Mouse (Mus musculus) midbrain, embryonic 10.5 days (tissue): ENCODE measurements around the gene Tubg2. TPM values are rescaled to one million over a fixed set of nuclear protein-coding genes. Genes with fewer than 3 reads are reported as not detected.
A peak's percentile ranks its signal among the peaks of the same experiment; 100 is the strongest.

Source experiments
- DNase-seq: peaks from one replicate; pipeline ENCODE4 v3.0.0-alpha.2; 2017; ENCODE audit warnings: low spot score
- H3K27ac ChIP-seq: fragments of 300-500 bp; sonication (generic); replicated peaks from 2 replicates; pipeline ENCODE4 v1.5.1; 2016; ENCODE audit warnings: mild to moderate bottlenecking
- H3K27me3 ChIP-seq: fragments of 300-500 bp; sonication (generic); 2 replicates; pipeline ENCODE4 v1.6.1; 2016; ENCODE audit warnings: low read depth, mild to moderate bottlenecking; ENCODE audit not compliant: poor library complexity, severe bottlenecking
- H3K36me3 ChIP-seq: fragments of 300-500 bp; sonication (generic); 2 replicates; pipeline ENCODE4 v1.6.1; 2016; ENCODE audit warnings: mild to moderate bottlenecking, moderate library complexity
- H3K4me1 ChIP-seq: fragments of 300-500 bp; sonication (generic); 2 replicates; pipeline ENCODE4 v1.6.1; 2016
- H3K4me3 ChIP-seq: fragments of 300-500 bp; sonication (generic); 2 replicates; pipeline ENCODE4 v1.5.1; 2016; ENCODE audit warnings: mild to moderate bottlenecking, moderate library complexity
- H3K9me3 ChIP-seq: fragments of 300-500 bp; sonication (generic); replicated peaks from 2 replicates; pipeline ENCODE4 v1.6.1; 2016; ENCODE audit warnings: mild to moderate bottlenecking
- WGBS: fragments of 180-500 bp; shearing (Covaris S2); methylation state at CpG from one replicate; pipeline ENCODE4 v1.1.7; 2016; 5-methylcytosine and 5-hydroxymethylcytosine counted together
- polyA plus RNA-seq: library from polyadenylated mRNA; unstranded; fragments of >200 nt; fragmentation: Nextera tagmentation; extraction: Ambion mirVana; gene quantifications from 2 replicates; pipeline ENCODE4 v1.2.1, GENCODE M21; 2016

Tubg2 gene
- polyA plus RNA-seq, 1 experiment from 2014 or later: 2.1 TPM

DNA sequence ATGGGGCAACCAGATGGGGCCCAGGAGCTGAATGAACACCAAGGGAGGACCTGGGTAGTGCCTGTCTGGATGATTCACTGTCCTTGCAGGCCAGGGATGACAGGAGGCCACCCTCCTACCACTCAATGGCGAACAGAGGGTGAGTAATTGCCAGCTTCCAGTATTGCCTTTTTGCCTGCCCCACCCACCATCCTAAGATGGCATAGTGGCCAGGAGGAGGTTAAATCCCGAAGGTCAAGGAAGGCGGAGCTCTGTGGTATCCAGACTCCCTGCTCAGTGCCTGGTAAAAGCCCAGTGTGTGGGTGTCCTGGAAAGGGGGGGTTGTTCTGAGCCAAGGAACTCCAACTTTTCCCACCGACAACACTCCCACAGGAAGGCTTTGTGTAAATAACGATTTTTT, 6.6 kb downstream of the Tubg2 start:
- 61% methylated on average over 5 of the region's 5 CpGs for WGBS
- H3K9me3 ChIP-seq: no peaks in the 10 kb centered on the region
- H3K27ac ChIP-seq: no peak overlapping the region
- peaks cover 31% of the 10 kb centered on the region for H3K4me1 ChIP-seq
- peaks cover 87% of the 10 kb centered on the region for H3K27me3 ChIP-seq
- no peak overlapping the region for H3K4me3 ChIP-seq
- no peak for DNase-seq
- peaks cover 18% of the 10 kb centered on the region for H3K36me3 ChIP-seq

DNA sequence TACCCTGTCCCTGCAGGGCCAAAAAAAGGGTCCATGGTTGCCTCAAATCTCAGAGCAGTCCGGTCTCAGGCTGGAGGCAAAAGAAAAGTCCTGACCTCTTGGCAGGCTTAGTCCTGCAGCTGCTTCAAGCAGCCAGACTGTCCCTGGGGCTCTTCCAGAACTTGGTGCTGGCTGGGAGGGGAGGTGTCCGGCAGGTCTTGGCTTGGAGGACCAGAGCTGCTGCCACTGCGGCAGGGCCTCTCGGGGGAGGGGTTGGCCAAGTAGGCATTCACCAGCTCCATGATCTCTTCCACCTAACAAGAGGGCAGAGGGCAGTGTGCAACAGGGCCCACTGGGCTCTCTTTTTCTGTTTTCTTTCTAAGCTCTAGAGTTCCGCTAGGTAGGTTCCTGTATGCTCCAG, 7.1 kb downstream of the Tubg2 start:
- Histone ChIP-seq H3K9me3 (no peaks in the 10 kb centered on the region), H3K4me3 (no peak overlapping the region), H3K36me3 (peaks cover 23% of the 10 kb centered on the region), H3K27ac (no peak overlapping the region), H3K27me3 (peaks cover 87% of the 10 kb centered on the region), H3K4me1 (peaks cover 31% of the 10 kb centered on the region)
- DNase-seq: no peak
- 40% methylated on average over 5 of the region's 5 CpGs for WGBS

DNA sequence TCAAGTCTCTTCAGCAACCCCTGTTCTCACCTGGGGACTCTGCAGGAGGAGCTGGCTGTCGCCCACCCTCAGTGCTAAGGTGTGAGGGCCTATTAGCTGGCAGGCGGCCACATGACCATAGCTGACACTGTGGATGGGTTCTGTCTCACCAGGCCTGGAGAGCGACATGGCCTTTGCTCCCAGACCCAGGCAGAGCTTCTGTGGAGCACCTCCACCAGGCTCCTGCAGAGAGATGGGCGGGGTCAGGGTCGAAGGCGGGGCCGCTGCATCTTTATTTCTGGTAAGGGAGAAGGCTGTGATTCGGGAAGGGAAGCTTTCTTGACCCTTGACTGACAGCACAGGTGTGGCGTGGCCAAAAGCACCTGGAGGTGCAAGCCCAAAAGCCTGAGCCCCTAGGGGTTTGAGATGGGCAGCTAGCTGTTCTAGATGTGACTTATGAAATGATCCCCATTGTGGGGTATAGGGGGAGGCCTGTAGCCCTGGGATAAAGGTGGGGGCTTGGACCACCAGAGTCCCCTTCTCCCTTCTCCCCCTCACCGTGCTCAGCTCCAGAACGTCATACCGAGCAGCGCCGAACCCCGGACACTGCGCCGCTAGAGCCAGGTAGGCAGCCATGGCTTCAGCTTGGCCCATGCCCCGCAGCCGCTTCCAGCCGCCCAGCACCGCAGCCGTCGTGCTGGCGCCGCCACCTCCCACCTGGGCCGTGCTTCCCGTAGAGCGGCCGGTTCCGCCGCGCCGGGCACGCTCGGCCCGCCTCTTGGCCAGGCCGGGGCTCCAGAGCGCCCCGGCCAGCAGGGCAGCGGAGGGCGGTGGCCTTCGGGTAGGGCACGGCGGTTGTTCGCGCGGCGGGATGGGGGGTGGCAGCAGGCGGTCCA, 8.0 kb downstream of the Tubg2 start:
- peaks cover 24% of the 10 kb centered on the region for H3K36me3 ChIP-seq
- DNase-seq: peak; percentile 45
- peak overlapping the region; percentile 50 for H3K4me3 ChIP-seq
- H3K4me1 ChIP-seq: peaks cover 33% of the 10 kb centered on the region
- 0 out of 2 replicates have a peak overlapping the region, but pooled peaks have one; percentile 33 for H3K27ac ChIP-seq
- H3K9me3 ChIP-seq: no peaks in the 10 kb centered on the region
- H3K27me3 ChIP-seq: peaks cover 88% of the 10 kb centered on the region
- WGBS: 7% methylated on average over 49 of the region's 49 CpGs

DNA sequence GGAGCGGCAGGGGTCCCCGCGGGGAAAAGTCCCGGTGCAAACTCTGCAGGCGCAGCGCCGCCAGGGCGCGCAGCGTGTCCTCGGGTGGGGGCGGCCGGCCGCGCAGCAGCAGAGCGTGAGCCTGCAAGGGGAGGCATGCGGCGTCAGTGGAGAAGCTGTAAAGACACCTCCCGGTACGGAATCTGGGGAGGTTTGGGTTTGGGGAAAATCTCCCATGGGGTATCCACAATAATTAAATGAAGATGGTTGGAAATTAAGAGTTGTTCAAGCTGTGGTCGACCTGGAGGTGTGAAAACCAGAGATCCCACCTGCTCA, 8.6 kb downstream of the Tubg2 start:
- peaks cover 91% of the 10 kb centered on the region for H3K27me3 ChIP-seq
- H3K4me1 ChIP-seq: peaks cover 38% of the 10 kb centered on the region
- DNase-seq: no peak
- no peaks in the 10 kb centered on the region for H3K9me3 ChIP-seq
- H3K27ac ChIP-seq: no peak overlapping the region
- H3K36me3 ChIP-seq: peaks cover 24% of the 10 kb centered on the region
- WGBS: 5% methylated on average over 21 of the region's 21 CpGs
- peak overlapping the region; percentile 50 for H3K4me3 ChIP-seq

DNA sequence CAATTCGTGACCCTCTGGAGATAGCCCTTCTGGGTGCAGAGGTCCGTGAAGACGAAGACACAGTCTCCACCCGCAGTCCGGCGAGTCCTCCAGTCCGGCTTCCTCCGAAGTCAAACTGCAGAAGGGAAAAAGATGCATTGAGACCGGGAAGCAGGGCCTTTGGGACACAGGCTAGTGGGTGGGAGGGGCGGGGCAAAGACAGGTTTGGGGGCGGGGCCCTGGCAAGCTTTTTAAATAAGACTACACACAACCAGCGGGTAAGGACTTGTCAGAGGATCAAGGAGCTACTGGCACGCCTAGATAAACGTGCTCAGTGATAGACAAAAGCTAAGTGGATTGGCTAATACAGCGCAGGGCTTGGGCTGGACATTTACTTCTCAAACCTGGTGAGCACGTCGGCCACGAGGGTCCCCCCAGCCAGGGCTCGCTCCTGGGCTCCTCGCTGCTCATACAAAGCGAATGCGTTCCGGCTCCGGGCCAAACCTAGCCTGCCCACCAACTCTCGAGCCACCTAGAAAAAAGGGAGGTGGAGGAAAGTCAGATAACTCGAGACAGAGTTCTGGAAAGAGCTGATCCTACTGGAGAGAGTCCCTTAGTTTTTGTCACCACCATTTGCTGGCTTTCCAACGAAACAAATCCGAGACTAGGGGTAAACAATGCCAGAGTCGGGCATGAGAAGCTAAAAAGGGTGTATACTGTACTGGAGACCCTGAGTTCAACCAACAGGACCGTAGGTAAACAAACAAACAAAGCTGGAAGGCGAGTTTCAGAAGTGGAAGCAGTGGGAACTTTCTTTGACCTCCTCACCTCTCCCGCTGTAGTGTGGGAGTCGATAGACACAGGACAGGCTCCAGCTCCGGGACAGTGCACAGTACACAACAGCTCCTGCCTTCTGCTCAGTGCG, 9.2 kb downstream of the Tubg2 start:
- 5% methylated on average over 35 of the region's 35 CpGs for WGBS
- Histone ChIP-seq H3K4me3 (peak overlapping the region; percentile 50), H3K27me3 (peaks cover 94% of the 10 kb centered on the region), H3K4me1 (peaks cover 44% of the 10 kb centered on the region), H3K27ac (no peak overlapping the region), H3K36me3 (peaks cover 24% of the 10 kb centered on the region), H3K9me3 (no peaks in the 10 kb centered on the region)
- peak; percentile 39 for DNase-seq

DNA sequence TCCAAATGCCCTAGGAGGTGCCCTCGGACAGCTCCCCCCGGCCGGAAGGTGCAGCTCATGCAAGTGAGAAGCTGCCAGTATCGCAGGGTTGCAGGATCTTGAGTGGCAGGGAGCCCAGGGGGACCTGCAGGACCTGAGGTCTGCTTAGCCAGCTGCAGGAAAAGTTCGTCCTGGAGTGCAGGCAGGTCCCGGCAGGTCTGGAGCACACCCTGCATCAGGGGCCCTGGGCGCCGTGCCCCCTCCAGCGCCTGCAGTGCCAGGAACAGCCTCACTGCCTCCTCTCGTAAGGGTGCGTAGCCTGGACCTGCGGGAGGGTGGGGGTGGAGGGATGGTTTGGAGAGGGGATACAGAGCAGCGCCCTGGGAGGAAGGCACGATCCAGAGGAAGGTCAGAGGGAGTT, 10.7 kb downstream of the Tubg2 start:
- 32% methylated on average over 14 of the region's 14 CpGs for WGBS
- Histone ChIP-seq H3K4me1 (peaks cover 56% of the 10 kb centered on the region), H3K27me3 (peaks cover 97% of the 10 kb centered on the region), H3K36me3 (peaks cover 24% of the 10 kb centered on the region), H3K4me3 (no peak overlapping the region; the same call in 1 of the 2 replicates), H3K9me3 (no peaks in the 10 kb centered on the region), H3K27ac (no peak overlapping the region)
- DNase-seq: no peak

DNA sequence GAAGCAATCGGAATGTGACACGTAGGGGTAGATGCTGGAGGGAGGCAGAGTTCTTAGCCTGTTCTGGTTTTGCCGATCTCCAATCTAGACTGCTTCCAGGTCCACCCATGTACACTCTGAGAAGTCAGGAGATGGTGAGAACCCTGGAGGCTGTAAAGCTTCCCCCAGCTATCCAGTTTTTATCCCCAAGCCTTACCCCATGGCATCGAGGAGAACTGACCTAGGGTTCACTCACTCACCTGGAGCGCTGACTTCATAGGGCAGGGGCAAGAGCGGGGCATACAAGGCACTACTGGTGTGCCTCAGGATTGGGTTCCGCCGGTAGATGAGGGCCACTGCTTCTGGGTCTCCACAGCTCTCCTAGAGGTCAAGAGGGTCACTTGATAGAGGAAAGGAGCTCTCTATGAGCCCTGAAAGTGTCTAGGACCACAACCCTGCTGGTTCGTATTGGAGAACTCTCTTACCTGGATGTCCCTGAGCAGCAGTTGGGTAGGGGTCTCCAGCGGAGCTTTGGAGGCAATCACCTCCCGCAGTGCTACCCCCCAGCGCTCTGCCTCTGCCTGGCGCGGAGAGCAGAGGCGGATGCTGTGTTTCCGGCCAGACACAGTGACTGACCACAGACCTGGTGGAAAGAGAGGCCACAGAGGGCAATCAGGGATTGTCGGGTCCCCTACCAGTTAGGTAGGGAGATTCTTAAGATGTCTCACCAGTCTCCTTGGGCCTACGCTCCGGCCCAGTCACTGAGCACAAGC, 11.7 kb downstream of the Tubg2 start:
- peaks cover 22% of the 10 kb centered on the region for H3K36me3 ChIP-seq
- WGBS: 34% methylated on average over 19 of the region's 19 CpGs
- no peak overlapping the region for H3K27ac ChIP-seq
- no peaks in the 10 kb centered on the region for H3K9me3 ChIP-seq
- no peak for DNase-seq
- H3K4me1 ChIP-seq: peaks cover 67% of the 10 kb centered on the region
- peaks cover 91% of the 10 kb centered on the region for H3K27me3 ChIP-seq
- no peak overlapping the region for H3K4me3 ChIP-seq

DNA sequence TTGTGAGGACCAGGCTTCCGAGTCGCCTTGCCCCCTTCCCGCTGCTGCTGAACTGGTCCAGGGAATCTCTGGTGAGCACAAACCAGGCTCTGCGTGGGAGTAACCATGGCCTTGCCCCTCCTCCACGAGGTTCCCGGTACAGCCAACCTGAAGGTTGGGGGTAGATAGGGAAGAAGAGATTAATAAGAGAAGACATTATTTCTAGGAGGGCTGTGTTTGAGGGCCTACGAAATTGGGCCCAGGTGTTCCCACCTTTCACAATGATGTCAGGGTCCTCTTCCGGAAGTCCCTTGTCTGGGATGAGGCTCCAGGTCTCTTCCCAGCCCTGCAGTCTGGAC, 12.2 kb downstream of the Tubg2 start:
- no peak for DNase-seq
- WGBS: 40% methylated on average over 8 of the region's 8 CpGs
- H3K4me1 ChIP-seq: peaks cover 66% of the 10 kb centered on the region

DNA sequence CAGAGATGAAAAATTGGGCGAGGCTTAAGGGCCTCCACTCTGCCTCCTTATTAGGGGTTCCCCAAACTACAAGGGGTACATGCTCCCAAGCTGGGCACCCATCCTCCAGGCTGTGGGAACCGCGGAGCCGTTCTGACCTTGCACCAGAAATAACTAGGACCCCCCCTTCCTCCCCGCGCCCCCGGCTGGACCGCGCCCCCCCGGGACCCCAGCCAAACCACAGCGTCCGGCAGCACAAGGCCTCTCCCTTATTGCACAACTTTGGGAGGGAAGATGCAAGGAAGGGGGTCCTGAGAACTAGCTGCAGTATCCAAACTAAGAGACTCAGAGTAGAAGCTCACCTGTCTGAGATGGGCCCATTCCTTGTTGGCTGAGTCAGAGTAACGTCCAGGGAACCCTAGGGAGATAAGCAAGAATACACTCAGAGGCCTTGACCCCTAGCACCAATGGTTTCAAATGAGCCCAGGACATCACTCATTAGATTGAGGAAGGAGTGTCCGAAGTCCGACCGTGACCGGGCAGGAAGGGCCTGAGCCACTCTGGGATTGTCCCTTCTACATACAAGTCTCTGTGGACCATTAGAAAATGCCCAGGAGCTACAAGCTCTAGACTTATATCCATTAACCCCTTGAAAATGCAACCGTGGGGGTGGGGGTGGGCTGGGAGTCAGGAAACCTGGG, 12.7 kb downstream of the Tubg2 start:
- Histone ChIP-seq H3K27ac (no peak overlapping the region), H3K9me3 (no peaks in the 10 kb centered on the region), H3K4me3 (0 out of 2 replicates have a peak overlapping the region, but pooled peaks have one; percentile 62), H3K27me3 (peaks cover 91% of the 10 kb centered on the region), H3K36me3 (peaks cover 22% of the 10 kb centered on the region), H3K4me1 (peaks cover 67% of the 10 kb centered on the region)
- DNase-seq: no peak
- WGBS: 68% methylated on average over 18 of the region's 18 CpGs

More for the DNA sequence above, 12.2 kb downstream of the Tubg2 start:
- Histone ChIP-seq H3K36me3 (peaks cover 22% of the 10 kb centered on the region), H3K27ac (no peak overlapping the region), H3K27me3 (peaks cover 91% of the 10 kb centered on the region), H3K9me3 (no peaks in the 10 kb centered on the region), H3K4me3 (no peak overlapping the region)

DNA sequence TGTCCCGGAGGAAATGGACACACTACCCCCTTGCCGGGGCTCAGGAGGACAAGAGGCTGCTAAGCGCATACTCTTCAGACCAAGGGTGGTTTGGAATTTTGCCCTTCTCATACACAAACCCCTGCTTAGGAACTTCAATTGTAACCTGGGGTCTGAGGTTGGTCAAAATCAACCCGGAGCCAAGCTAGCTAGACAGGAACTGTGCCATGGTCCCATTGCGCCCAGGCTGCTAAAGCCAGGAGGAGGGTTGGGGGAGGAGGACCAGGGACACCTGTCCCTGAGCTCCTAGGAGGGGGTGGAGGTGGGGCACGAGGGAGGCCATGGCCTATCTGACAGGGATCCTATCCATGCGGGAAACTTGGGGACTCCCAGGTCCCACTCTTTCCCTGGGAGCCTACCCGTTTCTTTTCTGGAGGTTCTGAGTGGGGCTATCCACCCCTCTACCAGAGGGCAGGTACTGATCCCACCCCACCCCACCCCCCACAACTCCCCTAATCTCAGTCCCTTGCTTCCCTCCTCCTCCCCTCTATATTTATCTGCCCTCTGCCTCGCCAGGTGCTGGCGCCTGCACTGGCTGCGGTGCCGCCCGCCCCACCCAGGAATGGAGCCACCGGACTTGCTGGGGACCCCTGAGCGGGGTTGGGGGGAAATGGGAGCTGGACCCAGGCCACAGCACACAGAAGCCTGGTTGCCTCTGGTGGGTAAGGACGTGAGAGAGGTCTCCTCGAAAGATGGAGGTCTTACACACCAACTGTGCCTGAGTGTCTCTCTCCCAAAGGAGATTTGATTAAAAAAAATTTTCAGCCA, 13.8 kb downstream of the Tubg2 start:
- WGBS: 13% methylated on average over 17 of the region's 17 CpGs
- H3K4me3 ChIP-seq: peak overlapping the region; percentile 62
- peaks cover 67% of the 10 kb centered on the region for H3K4me1 ChIP-seq
- no peak for DNase-seq
- H3K27ac ChIP-seq: no peak overlapping the region; the same call in 1 of the 2 replicates
- peaks cover 91% of the 10 kb centered on the region for H3K27me3 ChIP-seq
- no peaks in the 10 kb centered on the region for H3K9me3 ChIP-seq
- H3K36me3 ChIP-seq: peaks cover 17% of the 10 kb centered on the region

DNA sequence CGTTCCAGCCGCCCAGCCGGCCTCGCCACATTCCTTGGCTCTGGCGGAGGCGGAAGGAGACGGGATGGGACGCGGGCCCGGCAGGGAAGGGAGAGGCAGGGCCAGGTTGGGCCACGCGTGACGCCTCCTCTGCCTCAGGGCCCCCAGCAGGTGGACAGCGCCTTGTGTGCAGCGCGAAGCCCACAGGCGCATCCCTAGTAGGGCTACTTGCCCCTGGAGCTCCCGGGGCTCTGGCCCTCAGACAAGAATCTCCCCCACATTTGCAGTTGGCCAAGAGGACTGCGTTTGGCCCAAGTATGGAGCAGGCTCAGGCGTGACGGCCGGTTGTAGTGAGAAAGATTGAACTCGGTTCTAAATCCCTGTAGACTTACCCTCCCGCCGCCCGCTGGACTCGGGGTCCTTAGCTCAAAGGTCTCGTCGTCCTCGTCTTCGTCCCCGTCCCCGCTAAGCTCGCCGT, 14.7 kb downstream of the Tubg2 start, which contains the start of gene Cntnap1:
Cntnap1 (plus strand) TSS at position 170 of the 457 bp plus-strand sequence.
- under 1% methylated on average over 35 of the region's 35 CpGs for WGBS

More for the DNA sequence above, 14.7 kb downstream of the Tubg2 start, which contains the start of gene Cntnap1:
- Histone ChIP-seq H3K4me1 (peaks cover 67% of the 10 kb centered on the region), H3K27ac (peak within 1 kb of the TSS; percentile 76), H3K4me3 (peak within 1 kb of the TSS; percentile 62), H3K36me3 (peaks cover 17% of the 10 kb centered on the region), H3K9me3 (no peaks in the 10 kb centered on the region), H3K27me3 (peaks cover 91% of the 10 kb centered on the region)
- peak; percentile 55 for DNase-seq
